Mouse (Mus musculus) cerebellum, postnatal 10 days (tissue): ENCODE results near the gene Trim14.
"Not testable (repeated sequence)": the region's sequence is repeated elsewhere in the genome, so short reads cannot be mapped to it uniquely, and the experiment has no call there.

ENCODE experiments used
- DNase-seq, 2 experiments: peaks; one replicate each; pipeline ENCODE4 v3.0.0; 2021; ENCODE audit warnings: mixed read lengths in 2 of 2

The Trim14 gene

DNA sequence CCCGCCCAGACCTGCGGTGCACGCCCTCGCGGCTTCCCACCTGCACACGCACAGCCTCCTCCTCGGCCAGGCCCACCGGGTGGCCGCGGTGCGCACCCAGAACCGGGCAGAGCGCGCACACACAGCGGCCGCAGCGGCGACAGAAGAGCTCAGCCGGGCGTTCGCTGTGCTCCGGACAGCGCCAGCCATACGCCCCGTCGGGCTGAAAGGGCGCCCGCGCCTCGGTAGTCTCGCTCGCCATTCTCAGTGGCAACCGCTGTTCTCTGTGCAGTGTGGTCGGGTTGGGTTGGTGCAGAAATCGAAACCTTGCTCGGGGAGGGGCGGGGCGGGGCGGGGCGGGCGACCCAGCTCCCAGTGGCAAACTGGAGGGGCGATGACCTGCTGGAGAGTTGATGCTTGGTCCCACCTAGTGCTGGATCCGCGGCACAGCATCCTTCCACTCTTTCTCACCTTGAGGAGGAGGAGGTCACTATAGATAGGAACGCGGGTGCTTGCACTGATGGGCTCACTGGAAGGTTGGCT, at the start of gene Trim14:
Trim14 (minus strand) TSS at position 302 of the 522 bp plus-strand sequence.
- DNase-seq, result peak; percentile 55 to 63

- peak in 1 of 2 experiments; percentile 8 for DNase-seq
These were observed 49.3 kb upstream of the Trim14 start for GRCm38 (mm10) chr4:46585041-46585810.

- DNase-seq, result not testable (repeated sequence)
These were observed 48.6 kb upstream of the Trim14 start for GRCm38 (mm10) chr4:46584536-46584935.

DNA sequence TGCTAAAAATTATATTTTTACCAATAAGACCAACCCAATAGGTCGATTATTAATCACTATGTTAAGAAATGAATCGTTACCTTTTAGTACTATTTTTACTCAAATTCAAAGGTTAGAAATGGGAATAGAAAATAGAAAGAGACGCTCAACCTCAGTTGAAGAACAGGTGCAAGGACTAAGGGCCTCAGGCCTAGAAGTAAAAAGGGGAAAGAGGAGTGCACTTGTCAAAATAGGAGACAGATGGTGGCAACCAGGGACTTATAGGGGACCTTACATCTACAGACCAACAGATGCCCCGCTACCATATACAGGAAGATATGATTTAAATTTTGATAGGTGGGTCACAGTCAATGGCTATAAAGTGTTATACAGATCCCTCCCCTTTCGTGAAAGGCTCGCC, 48.1 kb upstream of the Trim14 start:
- not testable (repeated sequence) for DNase-seq

- not testable (repeated sequence) for DNase-seq
These were observed 46.1 kb upstream of the Trim14 start for GRCm38 (mm10) chr4:46582024-46582423.

DNA sequence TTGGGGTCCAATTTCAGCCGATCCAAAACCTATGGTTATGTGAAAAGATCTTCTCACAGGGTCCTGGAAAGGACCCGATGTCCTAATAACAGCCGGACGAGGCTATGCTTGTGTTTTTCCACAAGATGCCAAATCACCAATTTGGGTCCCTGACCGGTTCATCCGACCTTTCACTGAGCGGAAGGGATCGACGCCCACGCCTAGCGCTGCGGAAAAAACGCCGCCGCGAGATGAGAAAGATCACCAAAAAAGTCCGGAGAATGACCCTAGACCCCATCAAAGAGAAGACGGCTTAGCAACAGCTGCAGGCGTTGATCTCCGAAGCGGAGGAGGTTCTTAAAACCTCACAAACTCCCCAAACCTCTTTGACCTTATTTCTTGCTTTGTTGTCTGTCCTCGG, 45.6 kb upstream of the Trim14 start:
- not testable (repeated sequence) for DNase-seq

- not testable (repeated sequence) for DNase-seq
These were observed 44.9 kb upstream of the Trim14 start for GRCm38 (mm10) chr4:46580799-46581243.

GRCm38 (mm10) chr4:46578796-46579346, 42.9 kb upstream of the Trim14 start:
- not testable (repeated sequence) for DNase-seq

GRCm38 (mm10) chr4:46578228-46578627, 42.3 kb upstream of the Trim14 start:
- no peak for DNase-seq

- DNase-seq, result not testable (repeated sequence)
These were observed 39.8 kb upstream of the Trim14 start for GRCm38 (mm10) chr4:46575509-46576284.

- DNase-seq, result no peak
These were observed 38.9 kb upstream of the Trim14 start for GRCm38 (mm10) chr4:46574841-46575240.

- DNase-seq, result peak; percentile 71
These were observed 38.2 kb upstream of the Trim14 start for GRCm38 (mm10) chr4:46574024-46574753.

DNA sequence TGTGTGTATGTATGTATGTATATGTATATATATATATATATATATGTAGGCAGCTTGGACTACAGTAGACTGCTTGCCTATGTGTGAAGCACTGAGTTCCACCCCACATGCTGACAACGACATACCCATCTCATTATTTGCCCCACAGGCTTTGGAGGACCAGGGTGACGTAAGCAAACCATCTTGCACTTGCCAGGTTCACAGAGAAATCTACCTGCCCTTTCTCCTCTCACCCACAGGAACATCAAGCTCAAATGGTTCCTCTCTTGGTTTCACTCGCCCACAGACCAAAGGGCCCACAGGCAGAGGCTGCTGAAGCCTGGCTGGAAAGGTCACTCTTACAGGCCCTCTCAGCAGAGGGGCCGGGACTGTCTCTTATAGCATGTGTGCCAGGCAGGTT, 36.7 kb upstream of the Trim14 start:
- DNase-seq, result no peak

DNA sequence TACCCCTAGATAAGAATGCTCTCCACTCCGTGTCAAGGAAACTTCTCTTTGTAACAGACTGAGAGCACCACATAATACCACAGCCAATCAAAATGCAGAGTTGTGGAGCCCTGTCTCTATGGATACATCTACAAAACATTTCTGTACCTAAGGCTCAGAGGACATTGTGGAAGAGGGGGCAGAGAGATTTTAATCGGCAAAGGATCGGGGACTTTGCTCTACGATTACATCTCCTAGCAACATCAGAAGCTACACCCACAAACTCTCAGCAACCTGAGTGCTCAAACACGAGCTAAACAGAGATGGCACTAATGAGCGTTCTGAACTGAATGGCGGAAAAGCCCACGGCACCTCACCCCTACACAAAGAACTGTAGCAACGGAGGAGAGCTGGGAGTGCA, 35.8 kb upstream of the Trim14 start:
- peak in 1 of 2 experiments; percentile 1 for DNase-seq

GRCm38 (mm10) chr4:46569671-46570070, 33.7 kb upstream of the Trim14 start:
- DNase-seq, result peak; percentile 96 to 97

- DNase-seq, result peak in 1 of 2 experiments; percentile 8
These were observed 32.2 kb upstream of the Trim14 start for GRCm38 (mm10) chr4:46568169-46568568.

DNA sequence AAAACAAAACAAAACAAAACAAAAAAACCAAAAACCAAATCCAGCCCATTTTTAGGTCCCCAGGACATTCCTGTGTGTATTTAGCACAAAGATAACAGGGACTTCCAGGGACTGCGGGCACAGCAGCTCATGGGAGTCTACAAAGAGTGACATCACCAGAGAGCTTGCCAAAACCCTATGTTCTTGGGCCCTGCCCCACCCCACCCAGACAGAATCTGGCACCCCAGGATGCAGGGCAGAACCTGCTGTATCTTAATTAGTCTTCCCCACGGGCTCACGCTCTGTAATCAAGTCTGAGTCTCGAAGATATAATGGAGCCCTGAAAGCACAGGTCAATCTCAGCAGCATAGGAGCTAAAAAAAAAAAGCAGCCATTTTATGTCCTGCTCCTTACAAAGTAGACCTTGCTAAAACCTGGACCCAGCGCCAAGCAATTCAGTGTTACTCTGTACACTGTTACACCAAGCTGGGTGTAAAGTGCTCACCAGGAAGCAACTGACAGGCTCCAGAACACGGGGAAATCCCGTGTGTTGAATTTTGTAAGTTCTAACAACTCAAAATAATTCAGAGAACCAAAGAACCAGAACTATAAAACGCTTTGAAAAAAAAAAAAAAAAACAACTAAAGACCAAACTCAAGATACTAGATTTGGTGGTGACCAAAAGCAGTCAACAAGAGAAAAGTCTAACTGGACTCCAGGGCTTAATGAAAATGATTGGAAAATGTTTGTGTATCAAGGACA, 31.2 kb upstream of the Trim14 start:
- DNase-seq, result peak in 1 of 2 experiments; percentile 40

- peak in 1 of 2 experiments; percentile 8 for DNase-seq
These were observed 29.5 kb upstream of the Trim14 start for GRCm38 (mm10) chr4:46565393-46565955.

DNA sequence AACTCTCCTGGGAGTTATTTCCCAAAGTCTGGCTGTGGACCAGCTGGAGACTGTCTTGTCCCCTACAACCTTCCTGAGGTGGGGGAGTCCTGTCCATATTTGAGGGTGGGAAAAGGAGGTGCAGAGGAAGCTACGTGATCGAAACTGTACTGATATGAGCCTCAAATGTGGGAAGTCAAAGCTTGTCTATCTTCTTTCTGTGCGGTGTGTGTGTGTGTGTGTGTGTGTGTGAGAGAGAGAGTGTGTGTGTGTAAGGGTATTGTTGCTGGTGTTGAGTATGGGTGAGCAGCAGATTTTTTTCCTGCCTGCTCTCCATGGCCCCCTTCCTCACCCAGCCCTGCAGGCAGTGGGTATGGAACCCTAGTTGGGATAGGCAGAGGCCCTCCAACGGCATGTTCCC, 28.3 kb upstream of the Trim14 start:
- no peak for DNase-seq

- peak; percentile 48 to 56 for DNase-seq
These were observed 27.9 kb upstream of the Trim14 start for GRCm38 (mm10) chr4:46563847-46564246.

DNA sequence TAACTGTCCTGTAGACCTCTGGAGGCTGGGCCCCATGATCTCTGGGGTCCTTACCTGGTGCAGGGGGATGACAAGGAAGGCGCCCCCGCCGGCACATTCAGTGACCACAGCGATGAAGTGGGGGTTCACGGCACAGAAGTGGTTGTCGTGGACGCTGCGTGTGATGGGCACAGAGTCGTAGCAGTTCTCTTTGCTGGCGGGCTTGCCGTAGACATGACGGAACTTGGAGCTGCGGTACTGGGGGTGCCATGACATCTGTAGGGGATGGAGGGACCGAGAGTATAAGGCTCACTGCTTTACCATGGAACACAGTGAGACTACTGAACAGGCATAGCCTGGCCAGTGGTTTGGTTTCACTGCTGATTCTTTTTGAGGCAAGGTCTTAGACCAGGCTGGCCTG, 26.9 kb upstream of the Trim14 start:
- DNase-seq, result peak in 1 of 2 experiments; percentile 2
